Mouse (Mus musculus): ENCODE results near the gene Col25a1.

DNA sequence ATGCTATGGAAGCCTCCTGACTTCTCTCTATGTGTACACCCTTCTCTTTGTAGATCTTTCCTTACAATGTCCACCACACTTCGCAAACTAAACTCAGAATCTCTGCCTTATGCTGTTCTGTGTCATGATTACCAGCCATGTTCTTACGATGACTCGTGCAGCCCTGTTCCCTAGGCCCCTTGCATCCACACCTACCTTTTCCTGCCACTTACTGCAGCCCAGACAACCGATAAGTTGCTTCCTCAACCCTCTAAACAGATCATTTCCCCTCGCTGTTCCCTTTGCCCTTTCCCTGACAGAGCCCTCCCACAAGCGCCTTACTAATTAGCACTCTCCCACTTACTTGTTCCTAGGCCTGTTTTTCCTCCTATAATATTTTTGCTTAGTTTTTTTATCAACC is 275.9 kb downstream of the Col25a1 start:
- no peak for TF ChIP-seq MAX (IDR thresholded peaks at IDR 0.05)
- TF ChIP-seq CTCF (IDR thresholded peaks at IDR 0.05; ENCODE audit: control insufficient read depth, insufficient read depth, insufficient read length): no peak

All from C2C12 (cell line).